Mouse (Mus musculus) Muller cell, postnatal 12 days (primary cell): ENCODE data around the gene Olfr1228.

Experiments
- DNase-seq: peaks from one replicate; pipeline ENCODE4 v3.0.0-alpha.2; 2015; ENCODE audit errors: inconsistent ontology term

Olfr1228 gene

GRCm38 (mm10) chr2:89253962-89254361 is at the start of gene Olfr1228:
Gene Olfr1228, minus strand, starts transcription at chr2:89254062.
- no peak for DNase-seq

GRCm38 (mm10) chr2:89297168-89297567 is 43.3 kb upstream of the Olfr1228 start, which contains the start of gene Olfr1230:
Gene Olfr1230, minus strand, starts transcription at chr2:89297268.
- no peak for DNase-seq

- no peak for DNase-seq
Observed at GRCm38 (mm10) chr2:89287914-89288313, 34.1 kb upstream of the Olfr1228 start, which contains the start of gene Olfr1229. Gene Olfr1229, minus strand, starts transcription at chr2:89288014.

GRCm38 (mm10) chr2:89199948-89200347 is 53.9 kb downstream of the Olfr1228 start, which contains the start of gene Olfr1226:
Gene Olfr1226, minus strand, starts transcription at chr2:89200048.
- DNase-seq, result no peak
